Mouse (Mus musculus) cerebellum, adult 9-11 months (tissue): ENCODE results near the gene Zfp607b.

ENCODE experiments used
- DNase-seq: peaks from one replicate; pipeline ENCODE4 v3.0.0; 2022

Zfp607b gene

GRCm38 (mm10) chr7:27685681-27686080 is 3.5 kb upstream of the Zfp607b start:
- DNase-seq: peak; percentile 42

GRCm38 (mm10) chr7:27687043-27687442 is 2.1 kb upstream of the Zfp607b start:
- DNase-seq: no peak

GRCm38 (mm10) chr7:27687836-27688235 is 1.3 kb upstream of the Zfp607b start:
- DNase-seq: no peak

- DNase-seq: peak; percentile 22
Measured at GRCm38 (mm10) chr7:27688246-27688788, 823 bp upstream of the Zfp607b start.

- DNase-seq: peak; percentile 50
Measured at GRCm38 (mm10) chr7:27691076-27691475, 1.9 kb downstream of the Zfp607b start.

- no peak for DNase-seq
Measured at GRCm38 (mm10) chr7:27696711-27697110, 7.6 kb downstream of the Zfp607b start.

- DNase-seq: no peak
Measured at GRCm38 (mm10) chr7:27710402-27710801, 21.3 kb downstream of the Zfp607b start.

- no peak for DNase-seq
Measured at GRCm38 (mm10) chr7:27721951-27722350, 32.8 kb downstream of the Zfp607b start.

GRCm38 (mm10) chr7:27725566-27726538 is 36.7 kb downstream of the Zfp607b start:
- peak; percentile 59 for DNase-seq

GRCm38 (mm10) chr7:27727471-27727870 is 38.3 kb downstream of the Zfp607b start:
- no peak for DNase-seq

- peak; percentile 87 for DNase-seq
Measured at GRCm38 (mm10) chr7:27731281-27731883, 42.2 kb downstream of the Zfp607b start, which contains the start of gene Zfp60. Zfp60 (plus strand) TSS chr7:27731389.

GRCm38 (mm10) chr7:27731946-27732345 is 42.8 kb downstream of the Zfp607b start:
- DNase-seq: peak; percentile 34

- no peak for DNase-seq
Measured at GRCm38 (mm10) chr7:27732508-27732907, 43.4 kb downstream of the Zfp607b start.

- no peak for DNase-seq
Measured at GRCm38 (mm10) chr7:27735457-27735856, 46.3 kb downstream of the Zfp607b start.
